Mouse (Mus musculus) bone marrow, adult 2 months (tissue): ENCODE measurements around the gene Gm13290.
"Not testable (repeated sequence)": the region's sequence is repeated elsewhere in the genome, so short reads cannot be mapped to it uniquely, and the experiment has no call there.

ENCODE experiments used
- CTCF ChIP-seq: fragments of 200-500 bp; IDR thresholded peaks from 2 replicates; pipeline ENCODE4 v1.5.1; 2011; ENCODE audit warnings: low read length, control low read depth; ENCODE audit not compliant: control insufficient read depth, insufficient read depth
- POLR2A ChIP-seq: fragments of 200-500 bp; IDR thresholded peaks from 2 replicates; pipeline ENCODE4 v1.6.1; 2011; ENCODE audit warnings: low read depth, mild to moderate bottlenecking, control low read depth, low read length, borderline replicate concordance; ENCODE audit not compliant: control insufficient read depth

- not testable (repeated sequence) for TF ChIP-seq CTCF, POLR2A
These were observed 25.7 kb downstream of the Gm13290 start, which contains the start of gene Gm13285 for GRCm38 (mm10) chr4:88799365-88799764.
